Mouse (Mus musculus): ENCODE data around the gene Dus3l. TPM values are rescaled to one million over a fixed set of nuclear protein-coding genes. Genes with fewer than 3 reads are reported as not detected.
A peak's percentile ranks its signal among the peaks of the same experiment; 100 is the strongest.

Gene Dus3l
- polyA plus RNA-seq (2012; fragmentation: generic; extraction: Trizol), result 40.1 TPM
- long read RNA-seq, experiment 1, transcript Dus3l-201 (13 exons, 2,025 nt), result major isoform, 17 of 25 reads
- long read RNA-seq, experiment 1, partial matches to known transcripts, result 4 of 25 reads
- long read RNA-seq, experiment 1, other reads (novel, unspliced or antisense), result 4 of 25 reads
- long read RNA-seq, experiment 2, transcript Dus3l-201 (13 exons, 2,025 nt), result major isoform, 170 of 235 reads
- long read RNA-seq, experiment 2, partial matches to known transcripts, result 9 of 235 reads
- long read RNA-seq, experiment 2, other reads (novel, unspliced or antisense), result 51 of 235 reads

- peaks cover 10% of the 10 kb centered on the region for H3K79me2 ChIP-seq (ENCODE audit: control insufficient read depth, insufficient read depth)
- H3K27me3 ChIP-seq (ENCODE audit: control insufficient read depth, insufficient read depth, insufficient read length), result no peaks in the 10 kb centered on the region
- peaks cover 7% of the 10 kb centered on the region for H3K79me3 ChIP-seq (ENCODE audit: low read depth)
- peak within 1 kb of the TSS; percentile 89 for H3K4me3 ChIP-seq (ENCODE audit: insufficient read depth, poor library complexity, severe bottlenecking)
- peaks cover 16% of the 10 kb centered on the region for H3K36me3 ChIP-seq (ENCODE audit: control insufficient read depth, insufficient read depth)
- TF ChIP-seq USF1 (IDR thresholded peaks at IDR 0.05; ENCODE audit: low read depth), result no peak
- TF ChIP-seq MAX (IDR thresholded peaks at IDR 0.05), result peak; percentile 74
- no peak for TF ChIP-seq MYOD1 (IDR thresholded peaks at IDR 0.05; ENCODE audit: control insufficient read depth, insufficient read length, low read depth)
- no peak for TF ChIP-seq MYOG (IDR thresholded peaks at IDR 0.05; ENCODE audit: control insufficient read depth, extremely low read depth, insufficient read length)
- TF ChIP-seq FOSL1 (IDR thresholded peaks at IDR 0.05; ENCODE audit: insufficient read depth, low read length, poor library complexity, severe bottlenecking), result no peak
- TF ChIP-seq CTCF (IDR thresholded peaks at IDR 0.05; ENCODE audit: control insufficient read depth, insufficient read depth, insufficient read length), result no peak
- peak; percentile 59 for TF ChIP-seq CEBPB (IDR thresholded peaks at IDR 0.05; ENCODE audit: low read depth)
- peak within 1 kb of the TSS; percentile 100 for H3ac ChIP-seq (ENCODE audit: control insufficient read depth, insufficient read length, low read depth)
These were observed at the start of gene Dus3l for GRCm38 (mm10) chr17:56764474-56765354. Gene Dus3l (plus strand): TSS chr17:56764757.

GRCm38 (mm10) chr17:56715360-56715759, 49.2 kb upstream of the Dus3l start:
- Histone ChIP-seq H3K79me2 (ENCODE audit: control insufficient read depth, insufficient read depth) (peaks cover 27% of the 10 kb centered on the region), H3K27me3 (ENCODE audit: control insufficient read depth, insufficient read depth, insufficient read length) (no peaks in the 10 kb centered on the region), H3ac (ENCODE audit: control insufficient read depth, insufficient read length, low read depth) (peak overlapping the region; percentile 18), H3K79me3 (ENCODE audit: low read depth) (peaks cover 15% of the 10 kb centered on the region), H3K36me3 (ENCODE audit: control insufficient read depth, insufficient read depth) (peaks cover 17% of the 10 kb centered on the region), H3K4me3 (ENCODE audit: insufficient read depth, poor library complexity, severe bottlenecking) (no peak overlapping the region)
- no peak for TF ChIP-seq CEBPB (IDR thresholded peaks at IDR 0.05; ENCODE audit: low read depth)
- no peak for TF ChIP-seq MYOD1 (IDR thresholded peaks at IDR 0.05; ENCODE audit: control insufficient read depth, insufficient read length, low read depth)
- TF ChIP-seq CTCF (IDR thresholded peaks at IDR 0.05; ENCODE audit: control insufficient read depth, insufficient read depth, insufficient read length), result no peak
- no peak for TF ChIP-seq MAX (IDR thresholded peaks at IDR 0.05)

- peak overlapping the region; percentile 98 for H3ac ChIP-seq (ENCODE audit: control insufficient read depth, insufficient read length, low read depth)
- TF ChIP-seq FOSL1 (IDR thresholded peaks at IDR 0.05; ENCODE audit: insufficient read depth, low read length, poor library complexity, severe bottlenecking) (no peak), CEBPB (IDR thresholded peaks at IDR 0.05; ENCODE audit: low read depth) (no peak), MYOG (IDR thresholded peaks at IDR 0.05; ENCODE audit: control insufficient read depth, extremely low read depth, insufficient read length) (no peak), MAX (IDR thresholded peaks at IDR 0.05) (no peak), MYOD1 (IDR thresholded peaks at IDR 0.05; ENCODE audit: control insufficient read depth, insufficient read length, low read depth) (no peak), USF1 (IDR thresholded peaks at IDR 0.05; ENCODE audit: low read depth) (no peak), CTCF (IDR thresholded peaks at IDR 0.05; ENCODE audit: control insufficient read depth, insufficient read depth, insufficient read length) (no peak)
- peaks cover 34% of the 10 kb centered on the region for H3K79me2 ChIP-seq (ENCODE audit: control insufficient read depth, insufficient read depth)
- peaks cover 11% of the 10 kb centered on the region for H3K36me3 ChIP-seq (ENCODE audit: control insufficient read depth, insufficient read depth)
- H3K27me3 ChIP-seq (ENCODE audit: control insufficient read depth, insufficient read depth, insufficient read length), result no peaks in the 10 kb centered on the region
- H3K4me3 ChIP-seq (ENCODE audit: insufficient read depth, poor library complexity, severe bottlenecking), result peak overlapping the region; percentile 79
- H3K79me3 ChIP-seq (ENCODE audit: low read depth), result peaks cover 17% of the 10 kb centered on the region
These were observed 48.5 kb upstream of the Dus3l start for GRCm38 (mm10) chr17:56715914-56716654.

GRCm38 (mm10) chr17:56716655-56717362, 47.7 kb upstream of the Dus3l start:
- peak; percentile 1 for TF ChIP-seq MYOD1 (IDR thresholded peaks at IDR 0.05; ENCODE audit: control insufficient read depth, insufficient read length, low read depth)
- TF ChIP-seq MAX (IDR thresholded peaks at IDR 0.05), result peak; percentile 76
- no peak for TF ChIP-seq FOSL1 (IDR thresholded peaks at IDR 0.05; ENCODE audit: insufficient read depth, low read length, poor library complexity, severe bottlenecking)
- Histone ChIP-seq H3K27me3 (ENCODE audit: control insufficient read depth, insufficient read depth, insufficient read length) (no peaks in the 10 kb centered on the region), H3K36me3 (ENCODE audit: control insufficient read depth, insufficient read depth) (peaks cover 3% of the 10 kb centered on the region), H3K79me2 (ENCODE audit: control insufficient read depth, insufficient read depth) (peaks cover 39% of the 10 kb centered on the region), H3K4me3 (ENCODE audit: insufficient read depth, poor library complexity, severe bottlenecking) (peak overlapping the region; percentile 79), H3K79me3 (ENCODE audit: low read depth) (peaks cover 17% of the 10 kb centered on the region), H3ac (ENCODE audit: control insufficient read depth, insufficient read length, low read depth) (peak overlapping the region; percentile 98)
